In the genomic region with DNA sequence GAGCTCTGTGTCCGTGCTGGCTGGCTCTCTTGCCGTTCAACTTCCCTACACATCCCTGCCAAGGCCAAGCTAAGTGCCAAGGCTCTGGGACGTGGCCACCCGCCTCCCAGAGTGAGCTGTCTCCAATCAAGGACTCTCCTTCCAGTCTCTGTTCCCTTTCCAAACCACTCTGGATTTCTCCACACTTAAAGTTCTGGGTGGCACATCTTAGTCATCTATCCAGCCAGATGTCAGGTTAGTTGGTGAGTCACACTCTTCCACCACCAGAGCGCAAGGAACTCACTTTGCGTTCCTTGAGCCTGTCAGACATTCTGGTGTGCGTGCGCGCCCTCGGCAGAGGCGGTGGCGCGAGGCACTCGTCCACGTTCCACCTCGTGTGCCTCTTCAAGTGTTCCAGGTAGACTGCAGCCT, we compare ENCODE assay signal across 9 mouse cellular contexts. TPM values are rescaled to one million over a fixed set of nuclear protein-coding genes. Genes with fewer than 3 reads are reported as not detected.
DNase-seq lines count a peak whose midpoint lies in the region; ATAC-seq and TF ChIP-seq lines count a peak whose summit lies in the region.
"Had no signal": no experiment of that assay in that cellular context is flagged by ENCODE, and none has a peak within 500 bp of the region (broad histone marks: within the 10 kb centered on the region; RNA-seq: fewer than 3 reads in every experiment).

No protein-coding gene starts in this region.

- WGBS in forebrain, postnatal 0 days = under 1% methylated on average over 16 of the region's 16 CpGs
- under 1% methylated on average over 16 of the region's 16 CpGs for WGBS in limb, embryonic 11.5 days
- 3% methylated on average over 16 of the region's 16 CpGs for WGBS in liver, embryonic 11.5 days

- H3K4me3 ChIP-seq in forebrain, postnatal 0 days (ENCODE audit: low read depth, low read length) = peak overlapping the region; percentile 19
- H3K4me3 ChIP-seq in limb, embryonic 11.5 days (ENCODE audit: low read depth, low read length) = no peak overlapping the region
- H3K4me3 ChIP-seq in liver, embryonic 11.5 days (ENCODE audit: low read depth, low read length) = no peak overlapping the region

- no peaks in the 10 kb centered on the region for H3K36me3 ChIP-seq in forebrain, postnatal 0 days (ENCODE audit: insufficient read depth)
- no peaks in the 10 kb centered on the region for H3K36me3 ChIP-seq in limb, embryonic 11.5 days (ENCODE audit: control insufficient read depth, insufficient read depth, low read length)
- no peaks in the 10 kb centered on the region for H3K36me3 ChIP-seq in liver, embryonic 11.5 days (ENCODE audit: control insufficient read depth, insufficient read depth, low read length)

- no peak overlapping the region for H3K9ac ChIP-seq in forebrain, postnatal 0 days
- no peak overlapping the region for H3K9ac ChIP-seq in limb, embryonic 11.5 days (ENCODE audit: low read length)
- no peak overlapping the region for H3K9ac ChIP-seq in liver, embryonic 11.5 days (ENCODE audit: low read depth, low read length)

- H3K27ac ChIP-seq in forebrain, postnatal 0 days (ENCODE audit: low read depth, low read length) = no peak overlapping the region
- H3K27ac ChIP-seq in limb, embryonic 11.5 days (replicated peaks; ENCODE audit: low read depth, low read length) = no peak overlapping the region
- no peak overlapping the region for H3K27ac ChIP-seq in liver, embryonic 11.5 days (ENCODE audit: low read depth, low read length)

- no peak for TF ChIP-seq CTCF in forebrain, postnatal 0 days (IDR thresholded peaks at IDR 0.05; ENCODE audit: low read depth)

- DNase-seq in 3T3-L1 (ENCODE audit: low read depth, low spot score) (peak; percentile 81), NIH3T3 (ENCODE audit: low read depth) (peak; percentile 57)
- DNase-seq in forebrain, postnatal 0 days = peak; percentile 14
- DNase-seq in limb, embryonic 11.5 days (ENCODE audit: low spot score) = peak; percentile 46
- DNase-seq in cerebellum, postnatal 14 days = no peak
- DNase-seq in cerebellum, postnatal 10 days = no peak
- DNase-seq in liver, embryonic 11.5 days (ENCODE audit: low spot score) = no peak
- no peak for DNase-seq in spleen, postnatal 10 days (ENCODE audit: low spot score in 2 of 2)

- H3K27me3 ChIP-seq in forebrain, postnatal 0 days (ENCODE audit: insufficient read depth, low read length) = peaks cover 76% of the 10 kb centered on the region
- H3K27me3 ChIP-seq in limb, embryonic 11.5 days (ENCODE audit: control insufficient read depth, insufficient read depth, low read length) = peaks cover 76% of the 10 kb centered on the region
- peaks cover 84% of the 10 kb centered on the region for H3K27me3 ChIP-seq in liver, embryonic 11.5 days (replicated peaks; ENCODE audit: control insufficient read depth, insufficient read depth, low read length)

- peak overlapping the region; percentile 47 for H3K4me2 ChIP-seq in forebrain, postnatal 0 days (ENCODE audit: low read depth)
- peak overlapping the region; percentile 44; the same call in 1 of the 2 replicates for H3K4me2 ChIP-seq in limb, embryonic 11.5 days (ENCODE audit: low read depth, severe bottlenecking)
- H3K4me2 ChIP-seq in liver, embryonic 11.5 days = no peak overlapping the region

- no peaks in the 10 kb centered on the region for H3K9me3 ChIP-seq in forebrain, postnatal 0 days (ENCODE audit: low read length)
- H3K9me3 ChIP-seq in limb, embryonic 11.5 days (ENCODE audit: control insufficient read depth, low read length) = no peaks in the 10 kb centered on the region
- no peaks in the 10 kb centered on the region for H3K9me3 ChIP-seq in liver, embryonic 11.5 days (ENCODE audit: control insufficient read depth, low read length)

- ATAC-seq in forebrain, postnatal 0 days = peak; percentile 16; the same call in 1 of the 2 replicates
- no peak for ATAC-seq in limb, embryonic 11.5 days (ENCODE audit: insufficient number of reproducible peaks, low FRiP score, low TSS enrichment, low read depth)
- no peak for ATAC-seq in liver, embryonic 11.5 days (replicated peaks; ENCODE audit: low FRiP score)

- 0 out of 2 replicates have a peak, but pooled peaks cover 4% of the 10 kb centered on the region for H3K4me1 ChIP-seq in forebrain, postnatal 0 days (ENCODE audit: insufficient read depth)
- peaks cover 9% of the 10 kb centered on the region for H3K4me1 ChIP-seq in limb, embryonic 11.5 days (ENCODE audit: control insufficient read depth, insufficient read depth, low read length)
- no peaks in the 10 kb centered on the region for H3K4me1 ChIP-seq in liver, embryonic 11.5 days (replicated peaks; ENCODE audit: control insufficient read depth, insufficient read depth, low read length)

RNA-seq across cellular contexts. Expression of a gene that starts 0.7 kb away (rescaled TPM):
- 0.90 and 0.92 TPM in 2 replicates for total RNA-seq in forebrain, postnatal 0 days (2014; rRNA removed)
- polyA plus RNA-seq in forebrain, postnatal 0 days (2015; fragmentation: Nextera tagmentation; extraction: Ambion mirVana) = 0.81 and 1.4 TPM in 2 replicates
- not detected in 2 replicates for polyA plus RNA-seq in limb, embryonic 11.5 days (2014; fragmentation: Nextera tagmentation; extraction: Ambion mirVana)
- not detected in 2 replicates for polyA plus RNA-seq in liver, embryonic 11.5 days (2014; fragmentation: Nextera tagmentation; extraction: Ambion mirVana)
- polyA plus RNA-seq: liver, embryonic 16.5 days had no signal

Comparison
In these comparisons a context has a peak if more than half of its experiments do, and no peak if none do; other contexts are left out.
1. DNase-seq: peak in 3T3-L1 (single experiment), NIH3T3 (single experiment), forebrain, postnatal 0 days (single experiment) and limb, embryonic 11.5 days (single experiment); none in cerebellum, postnatal 14 days (0 of 2), cerebellum, postnatal 10 days (0 of 2), liver, embryonic 11.5 days (single experiment) and spleen, postnatal 10 days (0 of 2).